Mouse (Mus musculus) heart, embryonic 11.5 days (tissue): ENCODE data around the gene Nrxn1. TPM values are rescaled to one million over a fixed set of nuclear protein-coding genes. Genes with fewer than 3 reads are reported as not detected.

Source experiments
- ATAC-seq: fragments of 200-750 bp; cut with Nextera tagmentation; replicated peaks from 2 replicates; pipeline ENCODE4 v1.8.0; 2017; ENCODE audit warnings: moderate library complexity; ENCODE audit not compliant: insufficient number of reproducible peaks, low FRiP score, low TSS enrichment
- H3K27ac ChIP-seq: fragments of 300-500 bp; sonication (generic); 2 replicates; pipeline ENCODE4 v1.5.1; 2014; ENCODE audit warnings: mild to moderate bottlenecking, low read depth, low read length
- H3K27me3 ChIP-seq: fragments of 300-500 bp; sonication (generic); 2 replicates; pipeline ENCODE4 v1.6.1; 2014; ENCODE audit warnings: mild to moderate bottlenecking, low read length, mixed read lengths; ENCODE audit not compliant: control insufficient read depth, insufficient read depth
- H3K36me3 ChIP-seq: fragments of 300-500 bp; sonication (generic); 2 replicates; pipeline ENCODE4 v1.6.1; 2014; ENCODE audit warnings: mild to moderate bottlenecking, low read length, moderate library complexity, mixed read lengths; ENCODE audit not compliant: control insufficient read depth, insufficient read depth
- H3K4me1 ChIP-seq: fragments of 300-500 bp; sonication (generic); 2 replicates; pipeline ENCODE4 v1.6.1; 2014; ENCODE audit warnings: low read length; ENCODE audit not compliant: control insufficient read depth, insufficient read depth
- H3K4me2 ChIP-seq: fragments of 300-500 bp; sonication (generic); 2 replicates; pipeline ENCODE4 v1.6.1; 2014; ENCODE audit warnings: mild to moderate bottlenecking, moderate library complexity
- H3K4me3 ChIP-seq: fragments of 300-500 bp; sonication (generic); 2 replicates; pipeline ENCODE4 v1.5.1; 2014; ENCODE audit warnings: low read depth, low read length
- H3K9ac ChIP-seq: fragments of 300-500 bp; sonication (generic); 2 replicates; pipeline ENCODE4 v1.6.1; 2014; ENCODE audit warnings: mild to moderate bottlenecking, low read depth, low read length, moderate library complexity
- H3K9me3 ChIP-seq: fragments of 300-500 bp; sonication (generic); replicated peaks from 2 replicates; pipeline ENCODE4 v1.6.1; 2016; ENCODE audit warnings: low read length; ENCODE audit not compliant: control insufficient read depth
- WGBS: fragments of 180-500 bp; shearing (Covaris S2); extraction: QIAGEN DNeasy Blood & Tissue Kit; methylation state at CpG from one replicate; pipeline ENCODE4 v1.1.7; 2014; ENCODE audit not compliant: insufficient replicate concordance; 5-methylcytosine and 5-hydroxymethylcytosine counted together
- polyA plus RNA-seq: library from polyadenylated mRNA; unstranded; fragments of >200 nt; fragmentation: Nextera tagmentation; extraction: Ambion mirVana; gene quantifications from 2 replicates; pipeline ENCODE4 v1.2.1, GENCODE M21; 2014

Gene Nrxn1
- polyA plus RNA-seq, 1 experiment from 2014 or later, result 2.1 TPM

- Histone ChIP-seq H3K4me3 (no peak overlapping the region), H3K9ac (no peak overlapping the region), H3K36me3 (no peaks in the 10 kb centered on the region), H3K27ac (no peak overlapping the region), H3K4me1 (no peaks in the 10 kb centered on the region), H3K9me3 (no peaks in the 10 kb centered on the region), H3K4me2 (no peak overlapping the region), H3K27me3 (no peaks in the 10 kb centered on the region)
- ATAC-seq, result no peak
These were observed 249.7 kb downstream of the Nrxn1 start for GRCm38 (mm10) chr17:90843072-90843611.

- no peaks in the 10 kb centered on the region for H3K4me1 ChIP-seq
- no peaks in the 10 kb centered on the region for H3K36me3 ChIP-seq
- H3K4me3 ChIP-seq, result no peak overlapping the region
- no peaks in the 10 kb centered on the region for H3K27me3 ChIP-seq
- no peaks in the 10 kb centered on the region for H3K9me3 ChIP-seq
- no peak overlapping the region for H3K4me2 ChIP-seq
- H3K9ac ChIP-seq, result no peak overlapping the region
- H3K27ac ChIP-seq, result no peak overlapping the region
- ATAC-seq, result no peak
These were observed 255.9 kb downstream of the Nrxn1 start for GRCm38 (mm10) chr17:90837022-90837414.

GRCm38 (mm10) chr17:90836154-90837021 is 256.5 kb downstream of the Nrxn1 start:
- no peak for ATAC-seq
- H3K27me3 ChIP-seq, result no peaks in the 10 kb centered on the region

GRCm38 (mm10) chr17:90818340-90818739 is 274.5 kb downstream of the Nrxn1 start:
- Histone ChIP-seq H3K36me3 (no peaks in the 10 kb centered on the region), H3K4me1 (no peaks in the 10 kb centered on the region), H3K4me3 (no peak overlapping the region), H3K9ac (no peak overlapping the region), H3K27ac (no peak overlapping the region), H3K4me2 (no peak overlapping the region), H3K27me3 (no peaks in the 10 kb centered on the region), H3K9me3 (no peaks in the 10 kb centered on the region)
- no peak for ATAC-seq
- 54% methylated on average over 2 of the region's 2 CpGs for WGBS

More at GRCm38 (mm10) chr17:90836154-90837021, 256.5 kb downstream of the Nrxn1 start:
- no peak overlapping the region for H3K9ac ChIP-seq
- 63% methylated on average over 4 of the region's 4 CpGs for WGBS
- no peaks in the 10 kb centered on the region for H3K4me1 ChIP-seq
- no peak overlapping the region for H3K4me3 ChIP-seq
- no peaks in the 10 kb centered on the region for H3K36me3 ChIP-seq
- H3K27ac ChIP-seq, result no peak overlapping the region
- H3K4me2 ChIP-seq, result no peak overlapping the region
- no peaks in the 10 kb centered on the region for H3K9me3 ChIP-seq

GRCm38 (mm10) chr17:90817898-90818297 is 275.0 kb downstream of the Nrxn1 start:
- Histone ChIP-seq H3K4me3 (no peak overlapping the region), H3K9me3 (no peaks in the 10 kb centered on the region), H3K27ac (no peak overlapping the region), H3K9ac (no peak overlapping the region), H3K27me3 (no peaks in the 10 kb centered on the region), H3K4me2 (no peak overlapping the region), H3K4me1 (no peaks in the 10 kb centered on the region), H3K36me3 (no peaks in the 10 kb centered on the region)
- no peak for ATAC-seq
- 76% methylated on average over 2 of the region's 2 CpGs for WGBS

- H3K27ac ChIP-seq, result no peak overlapping the region
- 88% methylated on average over 1 of the region's 1 CpGs for WGBS
- H3K9ac ChIP-seq, result no peak overlapping the region
- H3K36me3 ChIP-seq, result no peaks in the 10 kb centered on the region
- no peak overlapping the region for H3K4me3 ChIP-seq
- no peak overlapping the region for H3K4me2 ChIP-seq
- H3K27me3 ChIP-seq, result no peaks in the 10 kb centered on the region
- no peaks in the 10 kb centered on the region for H3K4me1 ChIP-seq
- ATAC-seq, result no peak
- no peaks in the 10 kb centered on the region for H3K9me3 ChIP-seq
These were observed 277.6 kb downstream of the Nrxn1 start for GRCm38 (mm10) chr17:90815306-90815705.

GRCm38 (mm10) chr17:90813760-90814159 is 279.1 kb downstream of the Nrxn1 start:
- no peak overlapping the region for H3K27ac ChIP-seq
- no peak for ATAC-seq
- H3K9ac ChIP-seq, result no peak overlapping the region
- H3K4me2 ChIP-seq, result no peak overlapping the region
- H3K36me3 ChIP-seq, result no peaks in the 10 kb centered on the region
- H3K4me3 ChIP-seq, result no peak overlapping the region
- H3K4me1 ChIP-seq, result no peaks in the 10 kb centered on the region
- no peaks in the 10 kb centered on the region for H3K27me3 ChIP-seq
- H3K9me3 ChIP-seq, result no peaks in the 10 kb centered on the region

- Histone ChIP-seq H3K9ac (no peak overlapping the region), H3K4me3 (no peak overlapping the region), H3K4me2 (no peak overlapping the region), H3K4me1 (no peaks in the 10 kb centered on the region), H3K36me3 (no peaks in the 10 kb centered on the region), H3K27me3 (no peaks in the 10 kb centered on the region), H3K9me3 (no peaks in the 10 kb centered on the region), H3K27ac (no peak overlapping the region)
- 84% methylated on average over 2 of the region's 2 CpGs for WGBS
- no peak for ATAC-seq
These were observed 280.4 kb downstream of the Nrxn1 start for GRCm38 (mm10) chr17:90812485-90812884.
